Mouse (Mus musculus) urinary bladder, postnatal 10 days (tissue): ENCODE data around the gene Cd248.

Experiments
- DNase-seq: peaks from one replicate; pipeline ENCODE4 v3.0.0; 2022; ENCODE audit warnings: low spot score

Cd248 gene

DNA sequence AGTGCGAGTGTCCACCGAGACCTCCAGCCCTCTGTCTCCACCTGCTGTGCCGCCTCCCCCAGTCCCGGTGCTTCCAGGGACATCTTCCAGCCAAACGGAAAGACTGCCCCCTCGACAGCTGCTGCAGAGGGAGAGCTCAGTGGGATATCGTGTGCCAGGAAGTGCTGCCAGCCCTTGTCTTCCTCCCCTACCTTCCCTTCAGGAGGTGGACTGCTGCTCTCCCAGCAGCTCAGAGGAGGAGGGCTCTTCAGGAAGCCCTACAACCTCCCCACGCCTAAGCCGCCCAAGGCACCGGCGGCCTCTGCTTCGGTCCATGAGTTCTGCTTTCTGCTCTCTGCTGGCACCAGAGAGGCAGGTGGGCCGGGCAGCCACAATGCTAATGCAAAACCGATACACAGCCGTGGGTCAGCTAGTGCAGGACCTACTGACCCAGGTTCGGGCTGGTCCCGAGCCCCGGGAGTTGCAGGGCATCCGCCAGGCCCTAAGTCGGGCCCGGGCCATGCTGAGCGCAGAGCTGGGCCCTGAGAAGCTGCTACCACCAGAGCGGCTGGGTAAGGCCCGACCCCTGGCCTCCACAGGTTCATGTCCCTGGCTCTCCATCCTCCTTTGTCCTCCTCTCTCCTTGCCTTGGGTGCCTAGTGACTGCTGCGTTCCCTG lies 15.6 kb upstream of the Cd248 start:
- no peak for DNase-seq

DNA sequence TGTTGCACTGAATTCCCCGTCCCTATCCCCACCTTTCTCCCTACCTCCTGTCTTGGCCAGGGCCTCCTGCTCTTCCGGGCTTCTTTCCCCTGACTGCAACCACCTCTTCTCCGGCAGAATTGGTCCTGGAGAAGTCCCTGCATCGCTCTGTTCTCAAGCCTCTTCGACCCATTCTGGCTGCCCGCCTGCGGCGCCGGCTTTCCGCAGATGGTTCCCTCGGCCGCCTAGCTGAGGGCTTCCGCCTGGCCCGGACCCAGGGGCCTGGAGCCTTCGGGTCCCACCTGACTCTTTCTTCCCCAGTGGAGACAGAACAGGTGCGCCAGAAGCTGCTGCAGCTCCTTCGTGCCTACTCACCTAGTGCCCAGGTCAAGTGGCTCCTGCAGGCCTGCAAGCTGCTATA lies 15.0 kb upstream of the Cd248 start:
- DNase-seq, result no peak

DNA sequence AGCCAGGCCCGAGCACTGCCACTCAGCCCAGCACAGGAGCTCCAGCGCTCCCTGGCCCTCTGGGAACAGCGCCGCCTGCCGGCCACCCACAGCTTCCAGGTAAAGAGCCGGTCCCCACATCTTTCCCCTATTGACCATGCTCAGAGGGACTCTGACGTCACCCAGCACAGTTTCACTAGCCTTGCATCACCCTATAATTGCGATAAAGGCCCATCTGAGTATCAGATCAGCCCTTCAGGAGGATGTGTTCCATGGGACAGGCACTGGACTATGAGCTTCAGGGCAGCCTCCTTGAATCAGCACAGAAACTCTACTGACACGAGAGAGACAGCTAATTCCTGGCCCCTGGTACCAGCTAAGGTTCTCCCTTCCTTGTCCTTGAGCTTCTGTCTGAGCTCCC lies 14.0 kb upstream of the Cd248 start:
- no peak for DNase-seq

DNA sequence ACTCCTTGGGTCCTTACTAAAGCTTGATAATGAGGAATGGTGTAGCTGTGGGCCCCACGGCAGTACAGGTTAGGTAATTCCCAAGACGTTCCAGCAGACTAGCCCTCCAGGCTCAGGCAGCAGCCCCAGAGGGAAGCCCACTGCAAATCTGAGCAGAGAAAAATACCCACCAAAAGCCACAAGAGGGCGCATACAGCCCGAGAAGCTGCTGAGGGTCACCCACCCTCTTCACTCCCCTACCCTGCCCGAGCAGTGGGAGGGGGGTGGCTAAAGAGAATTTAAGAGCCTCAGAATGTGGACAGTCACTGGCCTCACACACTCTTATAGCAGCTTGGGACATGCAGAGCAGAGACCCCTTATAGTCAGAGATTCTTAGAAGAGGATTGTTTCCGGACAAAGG lies 11.6 kb upstream of the Cd248 start:
- DNase-seq, result no peak

DNA sequence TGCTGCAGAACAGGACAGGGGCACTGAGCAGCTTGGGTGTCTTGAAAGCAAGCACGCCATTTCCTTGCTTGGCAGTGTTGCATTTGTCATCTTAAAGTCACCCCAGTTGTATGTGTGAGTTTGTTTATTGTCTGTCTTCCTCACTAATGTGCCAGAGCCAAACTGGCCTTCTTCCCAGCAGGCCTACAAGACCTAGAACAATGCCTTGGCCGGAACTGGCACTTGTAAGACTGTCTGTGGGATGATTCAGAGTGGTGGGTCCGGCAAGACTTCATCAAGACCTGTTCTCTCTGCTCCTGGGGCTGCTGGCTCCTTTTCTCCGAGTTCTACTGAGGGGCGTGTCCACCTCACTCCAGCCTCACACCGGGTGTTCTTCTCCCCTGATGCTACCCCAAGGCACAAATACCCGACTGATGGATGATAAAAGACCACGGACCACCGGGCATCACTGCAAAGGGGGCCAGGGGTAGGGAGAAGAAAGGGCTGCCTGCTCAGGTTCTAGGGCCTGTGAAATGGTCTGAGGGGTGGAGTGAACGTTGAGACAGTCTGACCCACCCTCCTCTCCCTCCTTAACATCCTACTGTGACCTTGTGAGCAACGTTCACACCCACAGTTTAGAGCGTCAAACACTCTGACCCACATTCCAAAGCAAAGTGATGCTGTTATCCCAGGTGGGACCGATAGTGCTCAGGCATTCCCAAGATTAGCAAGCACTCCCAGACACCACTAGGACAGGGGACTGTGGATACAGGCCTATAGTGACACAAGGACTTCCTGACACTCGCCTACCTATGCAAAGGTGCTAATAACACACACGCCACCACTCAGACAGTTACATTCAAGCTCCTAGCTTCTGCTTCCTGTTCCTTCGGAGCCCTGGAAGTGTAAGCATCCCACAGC lies 9.8 kb upstream of the Cd248 start:
- no peak for DNase-seq

DNA sequence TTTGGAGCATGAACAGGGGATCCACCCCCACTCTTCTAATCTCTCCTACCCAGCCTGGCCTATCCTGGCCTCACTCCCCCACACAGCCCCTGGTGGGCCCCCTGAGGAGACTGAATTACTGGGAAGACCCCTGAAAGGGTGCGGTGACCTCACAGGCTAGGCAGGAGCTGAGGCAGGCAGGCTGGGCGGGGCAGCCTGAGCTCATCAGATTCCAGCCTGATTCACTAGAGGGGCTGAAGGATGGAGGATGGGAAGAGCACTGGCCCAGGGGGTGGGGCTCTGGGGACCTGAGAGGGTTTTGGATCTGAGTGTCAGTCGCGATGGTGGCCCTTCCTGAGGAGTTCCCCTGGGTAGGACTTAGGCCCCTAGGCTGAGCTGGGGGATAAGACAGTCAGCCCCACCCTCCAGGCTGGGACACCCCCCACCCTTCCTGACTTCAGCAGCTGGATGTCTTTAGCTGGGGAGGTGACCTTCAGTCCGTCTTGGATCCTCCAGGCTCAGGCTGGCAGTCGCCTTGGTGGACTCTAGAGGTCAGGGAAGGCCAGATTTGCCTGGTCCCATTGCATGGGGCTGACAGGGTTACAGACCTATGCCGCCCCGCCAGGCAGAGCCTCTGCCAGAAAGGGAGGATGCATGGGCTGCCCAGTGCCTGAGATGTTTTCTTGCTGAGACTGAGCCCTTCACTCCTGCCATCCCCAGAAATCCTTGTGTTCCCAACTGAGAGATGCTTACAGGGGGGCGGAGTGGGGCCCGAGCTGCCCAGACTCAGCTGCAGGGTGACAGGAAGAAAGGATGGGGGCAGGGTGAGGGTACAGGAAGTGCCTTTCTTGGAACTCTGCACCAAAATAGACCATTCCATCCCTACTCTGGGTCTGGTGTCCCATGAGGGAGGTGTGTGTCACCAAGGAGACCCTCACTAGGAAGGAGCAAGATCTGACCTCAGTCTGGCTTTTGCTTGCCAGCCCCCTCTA lies 8.8 kb upstream of the Cd248 start:
- DNase-seq, result no peak

DNA sequence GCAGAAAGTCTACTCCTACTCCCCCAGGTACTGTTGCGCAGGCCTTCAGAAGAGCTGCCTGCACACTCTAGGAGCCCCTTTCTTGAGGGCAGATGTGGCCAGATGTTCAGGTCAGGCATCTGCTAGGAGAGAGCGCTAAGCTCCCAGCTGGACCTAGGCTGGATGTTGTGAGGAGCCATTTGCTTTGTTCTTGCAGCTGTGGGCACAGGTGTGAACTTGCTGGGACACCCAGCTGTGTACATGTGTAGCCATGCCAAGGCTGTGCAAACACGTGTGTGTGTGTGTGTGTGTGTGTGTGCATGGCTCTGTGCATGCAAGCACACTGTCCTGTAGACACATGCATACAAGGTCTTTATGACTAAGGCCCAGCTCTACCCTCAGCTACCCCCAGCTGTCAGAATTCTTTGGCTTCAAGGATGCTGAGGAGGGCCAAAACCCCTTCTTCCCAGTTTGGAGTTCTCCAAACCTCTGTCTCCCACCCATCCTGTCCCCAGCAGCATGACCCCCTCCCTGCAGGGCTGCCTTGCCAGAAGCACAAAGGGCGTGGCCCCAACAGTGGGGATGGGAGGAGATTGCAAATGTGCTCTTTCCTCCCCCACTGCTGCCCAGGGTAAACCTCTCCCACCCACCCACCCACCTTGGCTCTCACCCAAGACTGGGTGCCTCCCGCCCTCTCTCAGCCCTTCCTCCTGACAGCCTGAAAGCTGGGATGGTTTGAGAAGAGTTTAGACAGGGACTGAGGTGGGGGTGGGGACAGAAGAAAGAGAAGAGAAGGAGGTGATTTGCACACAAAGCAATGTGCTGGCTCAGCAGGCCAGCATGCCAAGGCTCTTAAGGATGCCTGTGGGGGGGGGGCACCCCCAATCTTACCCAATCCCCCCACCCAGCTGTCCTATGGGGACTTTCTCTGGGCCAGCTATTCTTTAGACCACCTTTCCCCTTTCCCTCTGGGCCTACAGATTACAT lies 7.2 kb upstream of the Cd248 start:
- no peak for DNase-seq

DNA sequence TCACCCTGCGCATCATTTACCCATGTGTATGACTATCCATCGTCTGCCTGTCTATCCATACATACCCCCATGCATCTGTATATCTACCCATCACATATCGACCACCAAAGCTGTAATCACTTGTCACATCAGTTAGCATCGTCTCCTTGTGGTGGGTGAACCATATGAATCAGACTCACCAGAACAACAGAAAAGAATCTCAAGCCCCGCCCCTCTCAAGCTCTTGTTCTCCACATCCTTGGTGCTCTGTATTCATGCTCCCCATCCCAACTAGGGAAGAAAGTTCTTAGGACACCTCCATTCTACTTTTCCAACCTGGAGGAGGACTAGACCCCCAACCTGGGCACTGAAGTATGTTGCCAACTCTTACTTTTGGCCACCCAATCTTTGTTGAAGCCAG lies 5.8 kb upstream of the Cd248 start:
- DNase-seq, result no peak

DNA sequence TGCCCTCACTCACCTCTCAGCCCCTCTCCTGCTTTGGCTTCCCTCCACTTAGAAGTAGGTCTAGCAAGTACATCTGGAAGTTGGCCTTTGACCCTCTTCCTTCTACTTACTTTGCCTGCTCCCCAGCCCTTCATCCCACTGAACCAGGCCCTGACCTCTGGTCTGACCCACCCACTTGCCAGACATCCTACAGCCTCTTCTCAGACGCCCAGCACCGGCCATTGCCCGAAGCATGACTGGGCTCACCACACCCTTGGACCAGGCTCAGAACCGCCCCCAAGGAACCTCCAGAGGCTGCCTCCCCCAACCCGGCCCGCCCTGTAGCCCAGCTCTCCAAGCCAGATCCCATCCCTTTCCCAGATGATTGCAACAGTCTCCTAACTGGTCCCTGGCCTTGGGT lies 5.4 kb upstream of the Cd248 start:
- DNase-seq, result no peak

DNA sequence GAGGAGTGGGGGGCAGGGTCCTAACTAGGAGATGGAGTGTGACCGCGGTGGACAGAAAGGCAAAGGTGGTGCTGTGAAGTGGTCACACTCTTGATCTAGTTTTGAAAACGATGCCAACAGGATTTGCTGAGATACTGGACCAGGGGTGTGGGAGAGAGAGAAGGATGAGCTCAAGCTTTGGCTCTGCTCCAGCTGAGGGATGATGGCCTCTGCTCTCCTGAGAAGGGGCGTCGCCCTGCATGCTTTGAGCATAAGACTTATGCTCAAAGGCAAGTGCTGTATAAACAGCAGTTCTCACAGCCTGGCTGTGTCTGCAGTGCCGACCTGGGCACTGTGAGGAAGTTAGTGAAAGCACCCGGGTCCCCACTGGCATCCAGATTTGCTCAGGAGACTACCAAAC lies 2.8 kb upstream of the Cd248 start:
- no peak for DNase-seq

DNA sequence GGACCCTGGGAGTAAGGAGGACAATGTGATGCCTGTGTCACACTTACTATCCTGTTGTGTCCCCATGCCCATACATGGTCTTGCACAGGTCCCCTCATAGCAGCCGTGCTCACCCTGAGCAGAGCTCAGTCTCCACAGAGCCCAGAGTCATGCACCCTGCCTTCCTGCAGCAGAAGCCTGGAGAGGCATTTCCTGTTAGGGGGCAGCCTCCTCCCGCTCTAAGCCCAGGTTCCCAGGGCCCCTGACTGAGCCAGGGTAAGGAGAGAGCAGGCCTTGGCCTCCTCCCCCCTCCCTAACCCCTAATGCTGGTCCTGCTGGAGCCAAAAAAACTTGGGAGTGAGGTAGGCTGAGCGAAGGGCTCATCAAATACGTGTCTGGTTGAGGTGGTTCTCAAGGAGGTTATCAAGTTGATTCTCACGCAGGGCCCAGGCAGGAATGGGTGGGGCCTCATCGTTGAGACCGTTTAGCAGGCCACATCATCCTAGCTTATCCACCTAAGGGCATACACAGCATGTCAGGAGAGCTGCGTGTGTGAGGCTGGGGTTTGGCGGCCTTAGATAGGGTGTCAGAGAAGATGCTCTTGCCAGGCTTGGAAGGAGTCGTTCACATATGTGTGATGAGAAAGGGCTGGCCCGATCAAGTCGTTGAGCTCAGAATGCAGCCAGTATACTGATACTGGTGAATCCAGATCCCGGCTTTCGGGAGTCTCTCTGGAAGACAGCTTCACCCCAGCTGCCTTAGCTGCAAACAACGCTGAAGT lies 658 bp upstream of the Cd248 start:
- DNase-seq, result no peak

DNA sequence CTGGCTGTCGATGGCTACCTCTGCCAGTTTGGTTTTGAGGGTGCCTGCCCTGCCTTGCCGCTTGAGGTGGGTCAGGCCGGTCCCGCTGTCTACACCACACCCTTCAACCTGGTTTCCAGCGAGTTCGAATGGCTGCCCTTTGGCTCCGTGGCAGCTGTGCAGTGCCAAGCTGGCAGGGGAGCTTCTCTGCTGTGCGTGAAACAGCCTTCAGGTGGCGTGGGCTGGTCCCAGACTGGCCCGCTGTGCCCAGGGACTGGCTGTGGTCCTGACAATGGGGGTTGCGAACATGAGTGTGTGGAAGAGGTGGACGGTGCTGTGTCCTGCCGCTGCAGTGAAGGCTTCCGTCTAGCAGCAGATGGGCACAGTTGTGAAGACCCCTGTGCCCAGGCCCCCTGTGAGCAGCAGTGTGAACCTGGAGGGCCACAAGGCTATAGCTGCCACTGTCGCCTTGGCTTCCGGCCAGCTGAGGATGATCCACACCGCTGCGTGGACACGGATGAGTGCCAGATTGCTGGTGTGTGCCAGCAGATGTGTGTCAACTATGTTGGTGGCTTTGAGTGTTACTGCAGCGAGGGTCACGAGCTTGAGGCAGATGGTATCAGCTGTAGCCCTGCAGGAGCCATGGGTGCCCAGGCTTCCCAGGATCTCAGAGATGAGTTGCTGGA lies 824 bp downstream of the Cd248 start:
- no peak for DNase-seq

DNA sequence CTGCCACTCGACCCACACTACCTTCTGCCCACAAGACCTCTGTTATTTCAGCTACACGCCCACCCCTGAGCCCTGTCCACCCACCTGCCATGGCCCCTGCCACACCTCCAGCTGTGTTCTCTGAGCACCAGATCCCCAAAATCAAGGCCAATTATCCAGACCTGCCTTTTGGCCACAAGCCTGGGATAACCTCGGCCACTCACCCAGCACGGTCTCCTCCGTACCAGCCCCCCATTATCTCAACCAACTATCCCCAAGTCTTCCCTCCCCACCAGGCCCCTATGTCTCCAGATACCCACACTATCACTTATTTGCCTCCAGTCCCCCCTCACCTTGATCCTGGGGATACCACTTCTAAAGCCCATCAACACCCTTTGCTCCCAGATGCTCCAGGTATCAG lies 1.6 kb downstream of the Cd248 start:
- no peak for DNase-seq

DNA sequence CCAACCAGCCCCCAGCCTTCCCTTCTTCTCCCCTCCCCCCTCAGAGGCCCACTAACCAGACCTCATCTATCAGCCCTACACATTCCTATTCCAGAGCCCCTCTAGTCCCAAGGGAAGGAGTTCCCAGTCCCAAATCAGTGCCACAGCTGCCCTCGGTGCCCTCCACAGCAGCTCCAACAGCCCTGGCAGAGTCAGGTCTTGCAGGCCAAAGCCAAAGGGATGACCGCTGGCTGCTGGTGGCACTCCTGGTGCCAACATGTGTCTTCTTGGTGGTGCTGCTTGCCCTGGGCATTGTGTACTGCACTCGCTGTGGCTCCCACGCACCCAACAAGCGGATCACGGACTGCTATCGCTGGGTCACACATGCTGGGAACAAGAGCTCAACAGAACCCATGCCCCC lies 2.1 kb downstream of the Cd248 start:
- no peak for DNase-seq

DNA sequence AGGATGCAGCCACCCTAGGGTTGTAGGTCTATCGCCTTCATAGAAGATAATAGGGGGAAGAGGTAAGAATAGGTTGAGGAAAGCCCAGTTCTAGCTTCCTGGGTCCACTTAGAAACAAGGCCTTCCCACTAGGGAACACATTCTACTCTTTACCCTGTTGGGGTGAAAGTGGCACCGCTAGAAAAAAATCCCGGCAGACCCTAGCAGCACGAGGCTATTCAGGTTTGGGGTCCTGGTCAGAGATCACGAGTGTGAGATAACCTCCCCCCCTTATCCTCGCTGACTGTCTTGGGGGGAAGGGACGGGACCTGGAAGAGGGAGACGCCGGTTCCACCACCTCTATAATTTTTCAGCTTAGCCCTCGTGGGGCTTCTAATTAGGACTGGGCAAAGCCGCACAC lies 3.2 kb downstream of the Cd248 start:
- no peak for DNase-seq

DNA sequence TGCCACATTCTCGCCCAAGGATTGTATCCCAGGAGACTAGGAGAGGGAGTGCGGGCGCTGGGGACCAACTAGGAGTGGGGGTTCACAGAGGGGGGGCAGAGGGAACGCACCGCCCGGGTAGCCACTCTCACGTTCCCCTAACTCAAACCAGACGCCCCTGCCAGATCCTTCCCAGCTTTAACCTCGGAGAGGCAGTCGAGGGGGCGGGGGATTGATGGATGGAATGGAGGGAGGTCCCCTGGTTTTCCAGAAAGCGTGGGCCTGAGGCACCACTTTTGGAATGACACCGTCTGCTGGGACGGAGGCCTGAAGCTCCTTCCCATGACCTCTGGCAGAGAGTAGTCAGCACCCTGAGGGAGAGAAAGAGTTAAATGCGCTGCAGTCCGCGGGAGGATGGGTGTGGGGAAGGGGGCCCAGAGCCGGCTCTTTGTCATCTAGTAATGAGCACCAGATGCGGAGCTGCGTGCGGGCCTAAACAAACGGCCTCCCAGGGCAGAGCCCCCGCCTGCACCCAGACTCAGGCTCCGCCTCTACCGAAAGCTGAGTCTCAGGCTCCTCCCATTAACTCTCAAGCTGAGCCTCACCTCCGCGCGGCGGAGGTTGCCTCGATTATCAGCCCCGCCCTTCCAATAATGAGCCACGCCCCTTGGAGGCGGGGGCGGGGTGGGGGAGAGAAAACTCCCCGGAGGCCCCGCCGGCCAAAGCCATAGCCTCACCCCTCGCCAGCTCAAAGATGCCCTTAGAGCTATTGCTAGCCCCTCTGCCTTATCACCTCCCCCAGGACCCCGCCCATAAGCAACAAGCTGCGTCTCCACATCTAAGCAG lies 3.9 kb downstream of the Cd248 start:
- no peak for DNase-seq

DNA sequence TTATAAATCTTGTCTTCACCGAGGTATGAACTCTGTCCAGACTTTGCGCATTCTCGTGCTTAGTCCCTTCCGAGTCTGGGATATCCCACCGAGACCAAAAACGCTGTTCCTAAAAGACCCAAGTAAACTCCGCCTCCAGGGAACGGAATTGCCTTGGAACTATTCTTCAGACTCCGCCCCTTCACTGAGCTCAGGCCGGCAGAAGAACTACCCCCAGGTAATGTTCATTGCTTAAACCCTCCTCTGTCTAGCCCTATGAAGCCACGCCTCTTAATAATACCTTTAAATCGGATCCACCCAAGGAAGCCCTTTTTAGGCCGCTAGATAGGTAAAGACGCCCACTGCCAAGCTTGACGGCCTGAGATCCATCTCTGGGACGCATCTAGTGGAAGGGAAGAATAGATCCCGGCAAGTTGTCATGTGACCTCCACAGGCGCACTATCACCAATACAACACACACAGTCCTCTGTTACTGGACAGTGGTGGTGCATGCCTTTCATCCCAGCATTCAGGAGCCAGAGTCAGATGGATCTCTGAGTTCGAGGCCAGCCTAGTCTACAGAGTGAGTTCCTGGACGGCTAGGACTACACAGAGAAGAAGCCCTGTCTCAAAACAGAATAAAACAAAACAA lies 4.6 kb downstream of the Cd248 start:
- no peak for DNase-seq

DNA sequence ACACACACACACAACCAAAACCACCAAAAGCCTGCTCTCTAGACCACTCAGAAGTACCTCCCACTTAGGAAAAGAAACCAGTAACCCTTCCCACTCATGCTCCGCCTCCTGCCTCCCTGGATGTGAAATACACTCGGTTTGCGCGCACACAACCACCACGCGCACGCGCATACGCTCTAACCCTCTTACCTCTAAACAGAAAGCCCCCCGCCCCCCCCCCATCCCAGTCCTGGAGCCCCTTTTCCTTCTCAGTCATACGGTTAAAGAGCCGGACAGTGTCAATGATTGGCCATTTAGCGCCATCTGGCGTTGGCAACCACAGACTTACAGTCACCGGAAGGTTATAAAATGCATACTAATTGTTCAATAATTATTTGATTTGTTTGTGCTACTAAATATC lies 5.2 kb downstream of the Cd248 start:
- DNase-seq, result no peak

DNA sequence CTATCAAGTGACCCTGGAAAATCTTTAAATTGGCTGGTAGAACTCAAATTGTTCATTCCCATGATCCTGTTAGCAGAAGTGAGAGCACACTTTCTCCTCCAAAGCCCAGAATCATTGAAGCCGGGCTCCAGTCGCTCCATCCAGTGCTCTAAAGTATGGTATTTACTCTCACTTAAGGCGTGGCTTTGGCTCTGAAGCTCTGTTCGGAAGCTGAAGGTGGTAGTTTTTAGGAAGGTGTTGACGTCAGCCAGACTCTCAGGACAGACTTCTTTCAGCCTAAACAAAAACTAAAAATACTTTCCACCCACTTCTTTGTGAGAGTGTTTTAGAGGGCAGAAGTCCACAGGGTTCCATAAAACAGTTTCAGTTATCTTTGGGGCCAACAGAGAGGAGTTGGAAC lies 5.6 kb downstream of the Cd248 start:
- DNase-seq, result no peak
